Mouse (Mus musculus) neural tube, embryonic 11.5 days (tissue): ENCODE measurements around the gene Lrrn1. TPM values are rescaled to one million over a fixed set of nuclear protein-coding genes. Genes with fewer than 3 reads are reported as not detected.

Source experiments
- ATAC-seq: fragments of 200-750 bp; cut with Nextera tagmentation; 2 replicates; pipeline ENCODE4 v1.8.0; 2017; ENCODE audit warnings: moderate number of reproducible peaks, mild to moderate bottlenecking, moderate TSS enrichment, moderate library complexity; ENCODE audit not compliant: insufficient read depth, low FRiP score, low TSS enrichment
- DNase-seq: peaks from one replicate; pipeline ENCODE4 v3.0.0-alpha.2; 2015; ENCODE audit warnings: low spot score
- H3K27ac ChIP-seq: fragments of 300-500 bp; sonication (generic); 2 replicates; pipeline ENCODE4 v1.5.1; 2014; ENCODE audit warnings: low read depth, mild to moderate bottlenecking, low read length
- H3K27me3 ChIP-seq: fragments of 300-500 bp; sonication (generic); 2 replicates; pipeline ENCODE4 v1.6.1; 2014; ENCODE audit warnings: mild to moderate bottlenecking, low read length, mixed read lengths; ENCODE audit not compliant: control insufficient read depth, insufficient read depth
- H3K36me3 ChIP-seq: fragments of 300-500 bp; sonication (generic); 2 replicates; pipeline ENCODE4 v1.6.1; 2014; ENCODE audit warnings: mild to moderate bottlenecking, low read length, moderate library complexity, mixed read lengths; ENCODE audit not compliant: control insufficient read depth, insufficient read depth
- H3K4me1 ChIP-seq: fragments of 300-500 bp; sonication (generic); 2 replicates; pipeline ENCODE4 v1.6.1; 2014; ENCODE audit warnings: low read length, mixed read lengths; ENCODE audit not compliant: control insufficient read depth, insufficient read depth
- H3K4me2 ChIP-seq: fragments of 300-500 bp; sonication (generic); 2 replicates; pipeline ENCODE4 v1.6.1; 2014; ENCODE audit warnings: low read depth, mild to moderate bottlenecking, moderate library complexity
- H3K4me3 ChIP-seq: fragments of 300-500 bp; sonication (generic); 2 replicates; pipeline ENCODE4 v1.5.1; 2014; ENCODE audit warnings: low read depth, low read length
- H3K9ac ChIP-seq: fragments of 300-500 bp; sonication (generic); 2 replicates; pipeline ENCODE4 v1.6.1; 2014; ENCODE audit warnings: mild to moderate bottlenecking, low read length
- H3K9me3 ChIP-seq: fragments of 300-500 bp; sonication (generic); 2 replicates; pipeline ENCODE4 v1.6.1; 2016; ENCODE audit warnings: low read length; ENCODE audit not compliant: control insufficient read depth
- WGBS: fragments of 180-500 bp; shearing (Covaris S2); extraction: QIAGEN DNeasy Blood & Tissue Kit; methylation state at CpG from one replicate; pipeline ENCODE4 v1.1.7; 2014; 5-methylcytosine and 5-hydroxymethylcytosine counted together
- polyA plus RNA-seq: library from polyadenylated mRNA; unstranded; fragments of >200 nt; fragmentation: Nextera tagmentation; extraction: Ambion mirVana; gene quantifications from 2 replicates; pipeline ENCODE4 v1.2.1, GENCODE M21; 2014

The Lrrn1 gene
- polyA plus RNA-seq, 1 experiment from 2014 or later: 183 TPM

DNA sequence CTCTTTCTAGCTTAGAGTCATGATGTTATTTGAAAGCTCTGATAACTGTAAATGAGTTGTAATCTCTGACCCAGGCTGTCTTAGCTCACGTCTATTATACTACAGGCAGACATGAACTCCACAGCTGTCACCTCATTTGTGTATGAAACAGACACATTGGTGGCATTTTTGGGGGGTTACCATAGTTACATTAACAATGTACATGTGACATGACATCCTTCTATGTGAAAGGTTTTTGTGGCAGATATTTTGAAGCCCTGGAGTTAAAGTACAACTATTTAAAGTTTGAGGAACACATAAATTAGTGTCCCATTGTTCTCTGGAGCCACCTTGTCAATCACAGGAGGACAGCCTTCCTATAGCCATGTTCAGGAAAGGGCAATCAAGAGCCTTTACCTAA lies 5.0 kb downstream of the Lrrn1 start:
- Histone ChIP-seq H3K4me1 (peaks cover 13% of the 10 kb centered on the region; the same call in 1 of the 2 replicates), H3K4me3 (no peak overlapping the region), H3K27ac (no peak overlapping the region), H3K9me3 (no peaks in the 10 kb centered on the region), H3K27me3 (no peaks in the 10 kb centered on the region), H3K4me2 (no peak overlapping the region; the same call in 1 of the 2 replicates), H3K9ac (no peak overlapping the region), H3K36me3 (no peaks in the 10 kb centered on the region)
- DNase-seq (no peak), ATAC-seq (peak; percentile 16; the same call in 1 of the 2 replicates)
- WGBS: 20% methylated on average over 1 of the region's 1 CpGs

DNA sequence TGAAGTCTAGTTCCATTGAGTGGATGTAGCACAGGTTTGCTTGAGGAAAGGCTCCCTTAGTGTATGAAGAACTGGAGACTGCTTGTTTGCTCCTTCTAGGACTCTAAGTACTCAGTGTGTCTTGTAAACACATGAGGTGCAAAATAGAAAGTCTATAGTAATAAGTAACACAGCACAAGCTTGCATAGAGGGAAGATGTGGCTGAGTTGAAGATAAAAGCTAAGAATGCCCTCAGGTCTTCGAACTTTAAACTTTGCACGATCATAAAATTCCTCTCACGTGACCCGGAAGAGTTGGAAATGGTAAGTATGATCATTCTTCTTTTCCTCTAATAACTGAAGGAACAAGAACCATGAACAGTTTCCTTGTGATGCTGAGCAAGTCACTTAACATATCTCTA lies 7.1 kb downstream of the Lrrn1 start:
- Histone ChIP-seq H3K9ac (no peak overlapping the region), H3K4me2 (no peak overlapping the region), H3K27ac (no peak overlapping the region), H3K36me3 (no peaks in the 10 kb centered on the region), H3K9me3 (no peaks in the 10 kb centered on the region), H3K4me1 (peaks cover 13% of the 10 kb centered on the region; the same call in 1 of the 2 replicates), H3K4me3 (no peak overlapping the region), H3K27me3 (no peaks in the 10 kb centered on the region)
- 90% methylated on average over 4 of the region's 4 CpGs for WGBS
- ATAC-seq (no peak), DNase-seq (no peak)

DNA sequence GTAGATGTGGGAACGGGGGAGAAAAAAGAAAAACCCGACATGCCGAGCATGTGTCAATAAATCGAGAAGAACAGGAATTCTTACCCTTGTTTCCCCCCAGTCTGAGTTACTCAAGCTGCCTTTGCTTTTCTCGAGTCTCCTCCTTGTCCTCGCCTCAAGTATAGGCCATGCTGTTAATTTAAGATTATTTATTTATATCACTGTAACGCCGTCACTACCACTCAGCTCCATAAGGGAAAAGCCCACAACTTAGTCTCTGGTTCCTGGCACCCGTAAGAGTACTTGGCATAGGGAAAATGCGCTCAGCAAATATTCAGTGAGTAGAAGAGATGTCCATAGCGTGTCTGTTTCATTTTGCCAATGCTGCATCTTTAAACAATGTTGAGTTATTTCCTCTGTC lies 11.7 kb downstream of the Lrrn1 start:
- Histone ChIP-seq H3K4me2 (no peak overlapping the region), H3K36me3 (no peaks in the 10 kb centered on the region), H3K9ac (no peak overlapping the region), H3K4me1 (no peaks in the 10 kb centered on the region), H3K27me3 (no peaks in the 10 kb centered on the region), H3K27ac (no peak overlapping the region), H3K9me3 (no peaks in the 10 kb centered on the region), H3K4me3 (no peak overlapping the region)
- WGBS: 91% methylated on average over 11 of the region's 11 CpGs
- DNase-seq: no peak
- no peak for ATAC-seq

DNA sequence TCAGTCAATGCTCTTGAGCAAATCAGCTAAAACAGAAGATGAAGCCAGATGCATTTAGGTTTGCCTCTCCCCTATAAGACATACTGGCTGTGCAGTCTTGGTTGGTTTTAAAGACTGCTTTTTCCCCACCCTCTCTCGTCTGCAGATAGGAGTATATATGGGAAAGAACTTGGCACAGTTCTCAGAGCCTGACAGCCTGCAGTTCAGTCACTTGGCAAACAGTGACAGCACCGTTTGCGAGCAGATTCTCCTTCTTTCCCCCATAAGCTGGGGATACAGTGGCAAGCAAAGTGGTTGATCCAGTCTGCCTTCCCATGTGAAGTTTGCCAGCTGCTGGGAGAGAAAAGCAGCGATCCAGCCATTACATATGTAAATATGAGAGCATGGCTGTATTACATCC lies 12.3 kb downstream of the Lrrn1 start:
- Histone ChIP-seq H3K27ac (no peak overlapping the region), H3K9ac (no peak overlapping the region), H3K4me1 (no peaks in the 10 kb centered on the region), H3K36me3 (no peaks in the 10 kb centered on the region), H3K4me3 (no peak overlapping the region), H3K4me2 (no peak overlapping the region), H3K9me3 (no peaks in the 10 kb centered on the region), H3K27me3 (no peaks in the 10 kb centered on the region)
- WGBS: 92% methylated on average over 4 of the region's 4 CpGs
- ATAC-seq (no peak), DNase-seq (no peak)

DNA sequence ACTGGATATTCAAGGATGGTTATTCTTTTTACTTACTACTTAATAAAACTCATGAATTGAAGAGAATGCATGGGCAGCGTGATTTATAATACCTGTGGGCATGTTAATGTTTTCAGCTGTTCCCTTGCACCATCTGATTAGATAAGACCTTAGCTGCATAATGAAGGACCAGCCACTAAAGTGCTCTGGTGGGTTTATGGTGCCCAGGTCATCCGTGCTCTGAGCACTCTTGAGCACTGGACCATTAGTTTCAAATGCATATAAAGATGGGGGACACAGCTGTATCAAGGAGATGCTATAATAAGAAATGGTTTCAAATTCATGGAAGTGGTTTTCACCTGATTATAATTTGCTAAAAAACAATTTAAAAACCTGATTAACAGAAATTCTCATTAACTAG lies 16.7 kb downstream of the Lrrn1 start:
- Histone ChIP-seq H3K9ac (no peak overlapping the region), H3K27ac (no peak overlapping the region), H3K4me1 (no peaks in the 10 kb centered on the region), H3K27me3 (no peaks in the 10 kb centered on the region), H3K4me3 (no peak overlapping the region), H3K4me2 (no peak overlapping the region), H3K36me3 (no peaks in the 10 kb centered on the region), H3K9me3 (no peaks in the 10 kb centered on the region)
- DNase-seq (no peak), ATAC-seq (peak; percentile 78)
- 74% methylated on average over 2 of the region's 2 CpGs for WGBS

- Histone ChIP-seq H3K27ac (no peak overlapping the region), H3K9me3 (no peaks in the 10 kb centered on the region), H3K4me2 (no peak overlapping the region), H3K4me1 (0 out of 2 replicates have a peak, but pooled peaks cover 2% of the 10 kb centered on the region), H3K36me3 (no peaks in the 10 kb centered on the region), H3K27me3 (no peaks in the 10 kb centered on the region), H3K4me3 (no peak overlapping the region), H3K9ac (no peak overlapping the region)
- 92% methylated on average over 1 of the region's 1 CpGs for WGBS
- ATAC-seq (no peak), DNase-seq (no peak)
These were observed 22.9 kb downstream of the Lrrn1 start for GRCm38 (mm10) chr6:107552511-107552910.

DNA sequence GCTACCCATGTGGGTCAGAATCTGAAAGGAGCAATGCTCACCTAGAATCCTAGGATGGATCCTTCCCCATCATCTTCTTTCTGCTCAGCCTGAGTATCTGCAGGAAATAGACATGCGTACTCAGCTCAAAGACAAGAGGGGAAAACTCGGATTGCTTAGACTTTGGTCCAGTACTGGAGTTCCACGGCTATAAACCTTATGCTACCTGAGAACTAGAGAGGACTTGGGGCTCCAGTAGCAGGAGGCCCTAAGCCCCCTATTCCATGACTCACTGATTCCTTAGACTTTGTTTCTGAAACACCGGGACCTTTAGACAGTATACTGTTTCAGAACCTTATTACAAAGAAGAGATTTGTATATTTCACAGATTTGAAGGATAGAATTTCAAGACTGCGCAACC lies 25.8 kb downstream of the Lrrn1 start:
- WGBS: 83% methylated on average over 5 of the region's 5 CpGs
- ATAC-seq: no peak
- no peaks in the 10 kb centered on the region for H3K9me3 ChIP-seq

GRCm38 (mm10) chr6:107556996-107557395 lies 27.4 kb downstream of the Lrrn1 start:
- Histone ChIP-seq H3K9ac (no peak overlapping the region), H3K9me3 (no peaks in the 10 kb centered on the region), H3K4me3 (no peak overlapping the region), H3K4me2 (no peak overlapping the region), H3K27me3 (no peaks in the 10 kb centered on the region), H3K36me3 (no peaks in the 10 kb centered on the region), H3K4me1 (0 out of 2 replicates have a peak, but pooled peaks cover 2% of the 10 kb centered on the region), H3K27ac (no peak overlapping the region)
- 49% methylated on average over 3 of the region's 3 CpGs for WGBS
- peak; percentile 79 for ATAC-seq
- peak; percentile 42 for DNase-seq

More for the DNA sequence above, 25.8 kb downstream of the Lrrn1 start:
- Histone ChIP-seq H3K27me3 (no peaks in the 10 kb centered on the region), H3K4me1 (0 out of 2 replicates have a peak, but pooled peaks cover 2% of the 10 kb centered on the region), H3K4me2 (no peak overlapping the region), H3K36me3 (no peaks in the 10 kb centered on the region), H3K27ac (no peak overlapping the region), H3K4me3 (no peak overlapping the region), H3K9ac (no peak overlapping the region)
- DNase-seq: no peak

- Histone ChIP-seq H3K9me3 (no peaks in the 10 kb centered on the region), H3K4me1 (0 out of 2 replicates have a peak, but pooled peaks cover 2% of the 10 kb centered on the region), H3K27me3 (no peaks in the 10 kb centered on the region), H3K9ac (no peak overlapping the region), H3K27ac (no peak overlapping the region), H3K4me3 (no peak overlapping the region), H3K36me3 (no peaks in the 10 kb centered on the region), H3K4me2 (no peak overlapping the region)
- 73% methylated on average over 3 of the region's 3 CpGs for WGBS
- ATAC-seq (no peak), DNase-seq (no peak)
These were observed 28.2 kb downstream of the Lrrn1 start for GRCm38 (mm10) chr6:107557806-107558205.
